Mouse (Mus musculus): Measurements from ENCODE around the gene Atp6v1g1.

DNA sequence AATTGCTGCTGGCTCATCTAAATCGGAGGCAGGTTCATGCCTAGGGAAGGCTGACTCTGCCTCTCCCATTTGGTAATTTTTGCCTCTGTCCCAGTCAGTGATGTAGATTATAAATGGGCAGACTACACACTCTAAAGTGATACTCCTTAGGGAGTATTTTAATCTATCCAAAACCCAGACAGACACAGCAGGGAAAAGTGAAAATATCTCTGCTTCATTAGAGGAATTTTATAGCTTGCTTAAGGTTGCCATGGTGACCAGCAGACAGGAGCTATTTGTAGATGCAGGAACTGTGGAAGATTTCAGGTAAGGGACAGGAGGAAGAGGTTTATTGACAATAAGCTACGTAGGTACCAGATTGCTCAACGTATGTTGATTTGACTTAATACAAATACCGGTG lies 7.0 kb upstream of the Atp6v1g1 start:
- TF ChIP-seq CTCF (IDR thresholded peaks at IDR 0.05; ENCODE audit: insufficient read depth, low read depth, low read length) (no peak), POLR2A (IDR thresholded peaks at IDR 0.05; ENCODE audit: insufficient read depth, low read depth, low read length) (no peak)

Data from olfactory bulb, adult 2 months (tissue).